Mouse (Mus musculus) forelimb bud, embryonic 11.5 days (tissue): ENCODE results near the gene Mab21l3.

ENCODE experiments used
- DNase-seq: peaks from one replicate; pipeline ENCODE4 v3.0.0-alpha.2; 2012; ENCODE audit warnings: low read depth, low spot score

The Mab21l3 gene

GRCm38 (mm10) chr3:101802746-101803145 is 46.0 kb downstream of the Mab21l3 start:
- DNase-seq, result no peak

GRCm38 (mm10) chr3:101800596-101801018 is 48.2 kb downstream of the Mab21l3 start:
- no peak for DNase-seq

- DNase-seq, result no peak
Observed at GRCm38 (mm10) chr3:101799852-101800595, 48.7 kb downstream of the Mab21l3 start.

GRCm38 (mm10) chr3:101797830-101798709 is 50.7 kb downstream of the Mab21l3 start:
- no peak for DNase-seq

- no peak for DNase-seq
Observed at GRCm38 (mm10) chr3:101796212-101796611, 52.5 kb downstream of the Mab21l3 start.

- no peak for DNase-seq
Observed at GRCm38 (mm10) chr3:101795387-101796039, 53.2 kb downstream of the Mab21l3 start.

GRCm38 (mm10) chr3:101794666-101795065 is 54.1 kb downstream of the Mab21l3 start:
- DNase-seq, result no peak

GRCm38 (mm10) chr3:101794026-101794425 is 54.7 kb downstream of the Mab21l3 start:
- no peak for DNase-seq

GRCm38 (mm10) chr3:101792191-101792590 is 56.6 kb downstream of the Mab21l3 start:
- DNase-seq, result no peak

GRCm38 (mm10) chr3:101784768-101785424 is 63.9 kb downstream of the Mab21l3 start:
- DNase-seq, result no peak

- no peak for DNase-seq
Observed at GRCm38 (mm10) chr3:101783793-101784192, 65.0 kb downstream of the Mab21l3 start.

- DNase-seq, result no peak
Observed at GRCm38 (mm10) chr3:101780874-101781483, 67.8 kb downstream of the Mab21l3 start.

GRCm38 (mm10) chr3:101778896-101779665 is 69.7 kb downstream of the Mab21l3 start:
- DNase-seq, result no peak

GRCm38 (mm10) chr3:101775732-101776131 is 73.0 kb downstream of the Mab21l3 start:
- no peak for DNase-seq

GRCm38 (mm10) chr3:101770540-101770939 is 78.2 kb downstream of the Mab21l3 start:
- no peak for DNase-seq

GRCm38 (mm10) chr3:101763566-101763965 is 85.2 kb downstream of the Mab21l3 start:
- DNase-seq, result no peak
